Mouse (Mus musculus) bone marrow macrophage, adult 2 months (primary cell): Measurements from ENCODE around the gene Trip4. TPM values are rescaled to one million over a fixed set of nuclear protein-coding genes. Genes with fewer than 3 reads are reported as not detected.
"Not testable (repeated sequence)": the region's sequence is repeated elsewhere in the genome, so short reads cannot be mapped to it uniquely, and the experiment has no call there.

Experiments
- H3K27ac ChIP-seq: 2 replicates; pipeline ENCODE4 v1.5.1; 2012; ENCODE audit warnings: low read depth, low read length; ENCODE audit not compliant: insufficient read depth
- H3K4me1 ChIP-seq: 2 replicates; pipeline ENCODE4 v1.6.1; 2012; ENCODE audit warnings: low read length; ENCODE audit not compliant: control insufficient read depth, insufficient read depth
- H3K4me3 ChIP-seq: 2 replicates; pipeline ENCODE4 v1.5.1; 2012; ENCODE audit warnings: mild to moderate bottlenecking, low read length, moderate library complexity; ENCODE audit not compliant: insufficient read depth
- CTCF ChIP-seq: IDR thresholded peaks from 2 replicates; pipeline ENCODE4 v1.5.1; 2012; ENCODE audit warnings: low read depth, mild to moderate bottlenecking, low read length, moderate library complexity
- POLR2A ChIP-seq: IDR thresholded peaks from 2 replicates; pipeline ENCODE4 v1.6.1; 2012; ENCODE audit warnings: mild to moderate bottlenecking, low read depth, low read length, borderline replicate concordance
- polyA plus RNA-seq: library from polyadenylated mRNA; stranded (reverse); fragments of >200 nt; gene quantifications from 2 replicates; pipeline ENCODE4 v1.2.4, GENCODE M21; 2012; ENCODE audit not compliant: missing spikeins, insufficient read depth, insufficient read length

Gene Trip4
- polyA plus RNA-seq, 1 experiment, result 20.2 TPM

DNA sequence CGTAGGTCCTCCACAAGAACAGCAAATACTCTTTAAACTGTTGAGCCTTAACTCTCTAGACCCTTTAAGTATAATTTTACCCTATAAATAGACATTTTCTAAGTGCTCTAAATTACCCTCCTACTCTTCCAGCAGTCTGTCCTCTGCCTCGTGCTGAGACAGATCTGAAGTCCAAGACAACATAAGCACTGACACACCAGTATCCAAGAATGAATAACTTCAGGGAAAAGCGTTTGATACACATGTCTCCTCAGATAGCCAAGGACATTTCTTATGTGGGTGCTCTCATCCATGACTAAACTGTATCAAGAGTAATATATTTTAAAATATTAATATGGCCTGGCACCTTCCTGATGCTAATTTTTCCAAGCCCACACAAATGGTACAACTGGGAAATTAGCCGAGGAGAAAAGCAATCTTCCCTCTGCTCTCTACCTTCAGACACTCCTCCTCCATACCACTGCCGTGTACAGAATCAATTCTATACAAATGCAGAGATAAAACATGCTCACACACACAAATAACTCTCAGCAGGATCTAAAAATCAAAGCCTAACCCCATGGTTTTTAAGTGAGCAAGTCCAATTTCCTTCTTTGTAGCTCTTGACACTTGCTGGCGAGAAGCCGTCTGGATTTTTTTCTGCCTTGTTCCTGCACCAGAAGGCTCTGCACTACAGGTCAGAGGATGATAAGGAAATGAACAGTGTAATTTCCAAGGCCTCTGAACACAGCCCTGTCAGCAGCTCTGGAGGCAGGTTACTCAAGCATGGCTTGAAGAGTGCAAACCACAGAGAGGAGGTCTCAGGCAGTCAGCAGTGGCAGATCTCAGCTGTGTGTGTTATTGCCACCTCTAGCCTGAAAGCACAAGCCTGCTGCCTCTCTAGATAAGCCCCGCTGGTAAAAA, 121.5 kb downstream of the Trip4 start:
- Histone ChIP-seq H3K4me1 (peaks cover 35% of the 10 kb centered on the region), H3K27ac (no peak overlapping the region), H3K4me3 (no peak overlapping the region)
- TF ChIP-seq POLR2A (no peak), CTCF (no peak)

DNA sequence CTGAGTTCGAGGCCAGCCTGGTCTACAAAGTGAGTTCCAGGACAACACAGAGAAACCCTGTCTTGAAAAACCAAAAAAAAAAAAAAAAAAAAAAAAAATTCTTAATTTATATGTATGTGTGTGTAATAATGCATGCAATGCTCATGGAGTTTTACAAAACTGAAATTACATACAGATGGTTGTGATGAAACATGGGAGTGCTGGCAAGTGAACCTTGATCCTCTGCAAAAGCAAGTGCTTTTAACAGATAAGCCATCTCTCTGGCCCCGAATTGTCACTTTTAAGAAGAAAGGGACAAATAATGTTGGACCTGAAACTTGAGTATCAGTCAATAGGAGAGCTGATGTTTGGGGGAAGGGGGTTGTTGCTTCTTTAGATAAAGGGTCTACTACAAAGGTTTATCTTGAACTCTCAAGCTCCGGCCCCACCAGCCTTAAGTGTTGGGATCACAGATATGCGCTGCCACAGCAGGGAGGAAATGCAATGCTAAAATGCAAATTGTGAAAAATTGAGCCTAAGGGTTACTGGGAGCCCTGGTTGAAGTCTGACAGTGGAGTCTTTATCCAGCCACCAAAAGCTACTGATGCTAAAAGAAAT, 122.7 kb downstream of the Trip4 start:
- no peak overlapping the region for H3K27ac ChIP-seq
- TF ChIP-seq POLR2A, result no peak
- no peak for TF ChIP-seq CTCF
- no peak overlapping the region for H3K4me3 ChIP-seq
- H3K4me1 ChIP-seq, result peaks cover 25% of the 10 kb centered on the region

- not testable (repeated sequence) for H3K4me3 ChIP-seq, H3K27ac ChIP-seq
- H3K4me1 ChIP-seq, result peaks cover 18% of the 10 kb centered on the region
Observed at GRCm38 (mm10) chr9:65779619-65780018, 129.0 kb downstream of the Trip4 start.

Other genes starting within 250 kb of the Trip4 start
- gene Oaz2, start 240.8 kb downstream of the Trip4 start, polyA plus RNA-seq, result 51.5 and 58.1 TPM in 2 replicates
- gene Zfp609, start 81.2 kb downstream of the Trip4 start, polyA plus RNA-seq, result 8.8 and 10.9 TPM in 2 replicates
- gene Pclaf, start 18.6 kb downstream of the Trip4 start, polyA plus RNA-seq, result 60.9 and 62.4 TPM in 2 replicates
- 18.7 and 19.3 TPM in 2 replicates for gene Csnk1g1, start 130 bp upstream of the Trip4 start, polyA plus RNA-seq
- gene Ppib, start 151.4 kb upstream of the Trip4 start, polyA plus RNA-seq, result 274 and 288 TPM in 2 replicates
- 0.28 and 0.32 TPM in 2 replicates for gene Snx22, start 160.9 kb upstream of the Trip4 start, polyA plus RNA-seq
- gene Snx1, start 217.8 kb upstream of the Trip4 start, polyA plus RNA-seq, result 117 and 141 TPM in 2 replicates
- gene Ciao2a, start 217.8 kb upstream of the Trip4 start, polyA plus RNA-seq, result 133 and 152 TPM in 2 replicates
- gene Dapk2, start 249.4 kb upstream of the Trip4 start, polyA plus RNA-seq, result not detected in 2 replicates